Mouse (Mus musculus) G1E (cell line): ENCODE data around the gene Nisch. TPM values are rescaled to one million over a fixed set of nuclear protein-coding genes. Genes with fewer than 3 reads are reported as not detected.
A peak's percentile ranks its signal among the peaks of the same experiment; 100 is the strongest.

Source experiments
- ATAC-seq: 2 replicates; pipeline ENCODE4 v1.8.0; 2016; ENCODE audit warnings: mild to moderate bottlenecking; ENCODE audit not compliant: insufficient number of reproducible peaks, poor library complexity, low FRiP score, severe bottlenecking; ENCODE audit errors: extremely low read depth
- DNase-seq: peaks from one replicate; pipeline ENCODE4 v3.0.0; 2012; ENCODE audit warnings: low spot score
- H3K27me3 ChIP-seq: 2 replicates; pipeline ENCODE4 v1.6.1; 2012; ENCODE audit warnings: mild to moderate bottlenecking, low read length, inconsistent platforms; ENCODE audit not compliant: insufficient read depth
- H3K36me3 ChIP-seq: replicated peaks from 2 replicates; pipeline ENCODE3; 2012; ENCODE audit warnings: mild to moderate bottlenecking, inconsistent platforms
- H3K4me1 ChIP-seq: 2 replicates; pipeline ENCODE4 v1.6.1; 2012; ENCODE audit warnings: low read depth, low read length, inconsistent platforms, mixed read lengths; ENCODE audit not compliant: insufficient read depth
- H3K4me3 ChIP-seq: 2 replicates; pipeline ENCODE4 v1.5.1; 2012; ENCODE audit warnings: low read depth, mild to moderate bottlenecking, inconsistent platforms, low read length, moderate library complexity, mixed read lengths
- H3K9me3 ChIP-seq: replicated peaks from 2 replicates; pipeline ENCODE4 v1.6.1; 2012; ENCODE audit warnings: inconsistent platforms
- CTCF ChIP-seq: IDR thresholded peaks from 2 replicates; pipeline ENCODE4 v1.5.1; 2012; ENCODE audit warnings: low read depth, low read length, inconsistent platforms, mixed read lengths
- GATA1 ChIP-seq: IDR thresholded peaks from 2 replicates; pipeline ENCODE4 v1.6.1; 2012; ENCODE audit warnings: borderline replicate concordance, low read length, inconsistent platforms, mixed read lengths
- GATA2 ChIP-seq: IDR thresholded peaks from 2 replicates; pipeline ENCODE4 v1.6.1; 2012; ENCODE audit warnings: low read depth, low read length, inconsistent platforms, borderline replicate concordance
- POLR2AphosphoS5 ChIP-seq: IDR thresholded peaks from 2 replicates; pipeline ENCODE4 v1.6.1; 2012; ENCODE audit warnings: low read depth, low read length, inconsistent platforms; ENCODE audit not compliant: insufficient replicate concordance
- TAL1 ChIP-seq: conservative IDR thresholded peaks from 2 replicates; pipeline ENCODE4 v1.6.1; 2012; ENCODE audit warnings: low read depth, low read length, inconsistent platforms, mixed read lengths
- polyA plus RNA-seq: library from polyadenylated mRNA; stranded (reverse); fragments of >175 nt; gene quantifications from 2 replicates; pipeline ENCODE4 v1.2.3, GENCODE M21; 2012
- total RNA-seq, 2 experiments: library from RNA; stranded (forward) in 1 of 2; stranded (reverse) in 1 of 2; fragments of 200-1000 nt in 1 of 2; fragments of >200 nt in 1 of 2; fragmentation: Nextera tagmentation in 1 of 2; gene quantifications; 2 replicates each; pipeline ENCODE4 v1.2.3; 2014 to 2017

The Nisch gene
- total and polyA plus RNA-seq, 3 experiments, result 83.8 to 312 (median 201) TPM

GRCm38 (mm10) chr14:31165458-31165857 lies 51.3 kb downstream of the Nisch start:
- ATAC-seq (no peak), DNase-seq (no peak)
- H3K9me3 ChIP-seq, result no peaks in the 10 kb centered on the region
- no peak overlapping the region for H3K4me3 ChIP-seq
- peaks cover 74% of the 10 kb centered on the region for H3K27me3 ChIP-seq
- peaks cover 6% of the 10 kb centered on the region for H3K36me3 ChIP-seq
- H3K4me1 ChIP-seq, result peaks cover 46% of the 10 kb centered on the region
- no peak for TF ChIP-seq CTCF
- TF ChIP-seq GATA1, result no peak
- TF ChIP-seq POLR2AphosphoS5, result no peak
- TF ChIP-seq TAL1, result no peak
- TF ChIP-seq GATA2, result no peak

- Histone ChIP-seq H3K36me3 (peaks cover 1% of the 10 kb centered on the region), H3K4me1 (peaks cover 46% of the 10 kb centered on the region), H3K27me3 (peaks cover 79% of the 10 kb centered on the region), H3K4me3 (no peak overlapping the region), H3K9me3 (no peaks in the 10 kb centered on the region)
- ATAC-seq (no peak), DNase-seq (no peak)
- TF ChIP-seq TAL1 (no peak), GATA2 (no peak), GATA1 (no peak)
These were observed 51.7 kb downstream of the Nisch start for GRCm38 (mm10) chr14:31165010-31165409.

DNA sequence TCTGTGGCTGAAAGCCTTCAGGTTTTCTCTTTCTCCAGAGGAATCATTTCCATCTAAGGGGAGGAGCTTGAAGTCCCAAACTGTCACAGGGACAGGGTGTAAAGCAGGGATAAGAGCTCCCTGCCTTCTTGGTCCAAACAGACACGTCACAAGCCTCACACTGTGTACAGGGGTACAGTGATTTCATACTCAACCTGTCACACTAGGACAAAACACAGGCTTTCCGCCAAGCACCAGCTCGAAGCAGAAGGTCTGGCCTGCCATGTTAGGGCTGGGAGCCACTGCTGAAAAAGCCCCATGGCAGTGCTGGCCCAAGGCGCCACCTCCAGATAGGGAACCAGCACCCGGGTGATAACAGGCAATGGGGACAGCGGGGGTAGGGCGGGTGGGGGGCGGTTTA lies 52.7 kb downstream of the Nisch start:
- no peak overlapping the region for H3K4me3 ChIP-seq
- ATAC-seq (no peak), DNase-seq (no peak)
- TF ChIP-seq POLR2AphosphoS5, result no peak
- TF ChIP-seq GATA2, result no peak
- no peak for TF ChIP-seq CTCF
- TF ChIP-seq TAL1, result no peak
- no peak for TF ChIP-seq GATA1
- no peaks in the 10 kb centered on the region for H3K36me3 ChIP-seq
- H3K27me3 ChIP-seq, result peaks cover 88% of the 10 kb centered on the region
- peaks cover 37% of the 10 kb centered on the region for H3K4me1 ChIP-seq
- H3K9me3 ChIP-seq, result no peaks in the 10 kb centered on the region

DNA sequence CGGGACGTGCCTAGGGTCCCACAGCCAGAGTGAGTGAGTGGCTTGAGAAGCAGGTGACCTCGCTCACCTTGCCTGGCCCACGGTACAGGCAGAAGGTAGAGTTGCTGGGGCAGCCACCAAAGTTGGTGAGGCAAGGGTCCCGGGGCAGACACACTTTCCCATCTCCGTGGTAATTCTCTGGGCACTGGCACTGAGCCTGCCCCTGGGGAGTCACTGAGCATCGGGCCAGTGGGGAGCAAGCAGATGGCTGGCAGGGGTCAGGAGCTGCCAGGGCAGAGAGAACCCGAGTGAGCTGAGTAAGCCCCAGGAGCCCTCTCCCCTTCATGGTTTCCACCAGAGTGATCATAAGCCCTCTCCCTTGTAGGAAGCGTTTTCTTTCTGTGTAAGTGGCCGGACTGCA lies 55.1 kb downstream of the Nisch start:
- Histone ChIP-seq H3K9me3 (no peaks in the 10 kb centered on the region), H3K36me3 (no peaks in the 10 kb centered on the region), H3K4me1 (peaks cover 24% of the 10 kb centered on the region), H3K4me3 (no peak overlapping the region), H3K27me3 (peaks cover 90% of the 10 kb centered on the region)
- ATAC-seq, result no peak
- no peak for TF ChIP-seq GATA2
- no peak for TF ChIP-seq TAL1
- no peak for DNase-seq

GRCm38 (mm10) chr14:31161191-31161590 lies 55.6 kb downstream of the Nisch start:
- peaks cover 88% of the 10 kb centered on the region for H3K27me3 ChIP-seq
- peaks cover 20% of the 10 kb centered on the region for H3K4me1 ChIP-seq
- no peak for TF ChIP-seq TAL1
- ATAC-seq (no peak; the same call in 1 of the 2 replicates), DNase-seq (no peak)
- H3K9me3 ChIP-seq, result no peaks in the 10 kb centered on the region
- H3K4me3 ChIP-seq, result no peak overlapping the region
- H3K36me3 ChIP-seq, result no peaks in the 10 kb centered on the region

- Histone ChIP-seq H3K9me3 (no peaks in the 10 kb centered on the region), H3K4me1 (peaks cover 16% of the 10 kb centered on the region), H3K4me3 (peak overlapping the region; percentile 20; the same call in 1 of the 2 replicates), H3K36me3 (no peaks in the 10 kb centered on the region), H3K27me3 (peaks cover 88% of the 10 kb centered on the region)
- ATAC-seq (no peak), DNase-seq (no peak)
- TF ChIP-seq POLR2AphosphoS5 (no peak), CTCF (no peak), TAL1 (no peak), GATA1 (no peak), GATA2 (no peak)
These were observed 56.3 kb downstream of the Nisch start for GRCm38 (mm10) chr14:31160196-31161150.
